11 mouse cellular contexts compared by ENCODE assay signal in genomic region chr10:124878525-124878924, GRCm38 (mm10).
"Had no signal": no experiment of that assay in that cellular context is flagged by ENCODE, and none has a peak within 500 bp of the region (broad histone marks: within the 10 kb centered on the region; RNA-seq: fewer than 3 reads in every experiment).

No protein-coding gene starts in this region.

- H3K4me2 ChIP-seq: intestine, embryonic 15.5 days; limb, embryonic 13.5 days; lung, embryonic 14.5 days had no signal

- H3K4me3 ChIP-seq: intestine, embryonic 15.5 days; limb, embryonic 13.5 days had no signal

- H3K27ac ChIP-seq: intestine, embryonic 15.5 days; limb, embryonic 13.5 days had no signal

- H3K9ac ChIP-seq: intestine, embryonic 15.5 days; limb, embryonic 13.5 days; lung, embryonic 14.5 days had no signal

- DNase-seq: kidney, adult 18-20 months; kidney, postnatal 10 days; kidney, postnatal 4 days; left cerebral cortex, postnatal 4 days; lung, embryonic 14.5 days; lung, postnatal 10 days; lung, postnatal 4 days; right cerebral cortex, postnatal 14 days; thymus, postnatal 4 days had no signal

- H3K36me3 ChIP-seq: intestine, embryonic 15.5 days; limb, embryonic 13.5 days had no signal

- H3K9me3 ChIP-seq: intestine, embryonic 15.5 days; limb, embryonic 13.5 days had no signal

- H3K27me3 ChIP-seq: intestine, embryonic 15.5 days; limb, embryonic 13.5 days had no signal

- ATAC-seq: intestine, embryonic 15.5 days had no signal

- H3K4me1 ChIP-seq: intestine, embryonic 15.5 days; limb, embryonic 13.5 days had no signal
